Mouse (Mus musculus) midbrain, embryonic 15.5 days (tissue): ENCODE results near the gene Xpnpep2. TPM values are rescaled to one million over a fixed set of nuclear protein-coding genes. Genes with fewer than 3 reads are reported as not detected.

Experiments
- ATAC-seq: fragments of 200-750 bp; cut with Nextera tagmentation; replicated peaks from 2 replicates; pipeline ENCODE4 v1.8.0; 2017; ENCODE audit warnings: moderate TSS enrichment
- H3K27ac ChIP-seq: fragments of 300-500 bp; sonication (generic); 2 replicates; pipeline ENCODE4 v1.5.1; 2015; ENCODE audit warnings: mild to moderate bottlenecking, inconsistent platforms
- H3K27me3 ChIP-seq: fragments of 300-500 bp; sonication (generic); replicated peaks from 2 replicates; pipeline ENCODE4 v1.6.1; 2015; ENCODE audit warnings: inconsistent platforms
- H3K36me3 ChIP-seq: fragments of 300-500 bp; sonication (generic); replicated peaks from 2 replicates; pipeline ENCODE4 v1.6.1; 2015; ENCODE audit warnings: inconsistent platforms
- H3K4me1 ChIP-seq: fragments of 300-500 bp; sonication (generic); 2 replicates; pipeline ENCODE4 v1.6.1; 2015; ENCODE audit warnings: inconsistent platforms
- H3K4me2 ChIP-seq: fragments of 300-500 bp; sonication (generic); 2 replicates; pipeline ENCODE4 v1.6.1; 2015; ENCODE audit warnings: inconsistent platforms, mild to moderate bottlenecking, moderate library complexity
- H3K4me3 ChIP-seq: fragments of 300-500 bp; sonication (generic); 2 replicates; pipeline ENCODE4 v1.5.1; 2015; ENCODE audit warnings: mild to moderate bottlenecking, inconsistent platforms
- H3K9ac ChIP-seq: fragments of 300-500 bp; sonication (generic); 2 replicates; pipeline ENCODE4 v1.6.1; 2015; ENCODE audit warnings: mild to moderate bottlenecking, inconsistent platforms
- H3K9me3 ChIP-seq: fragments of 300-500 bp; sonication (generic); 2 replicates; pipeline ENCODE4 v1.6.1; 2016; ENCODE audit warnings: inconsistent platforms
- WGBS: fragments of 180-500 bp; shearing (Covaris S2); methylation state at CpG from one replicate; pipeline ENCODE4 v1.1.7; 2015; ENCODE audit warnings: mixed read lengths; 5-methylcytosine and 5-hydroxymethylcytosine counted together
- polyA plus RNA-seq: library from polyadenylated mRNA; unstranded; fragments of >200 nt; fragmentation: Nextera tagmentation; extraction: Ambion mirVana; gene quantifications from 2 replicates; pipeline ENCODE4 v1.2.1, GENCODE M21; 2015

Xpnpep2 gene
- polyA plus RNA-seq, 1 experiment from 2014 or later, result 0.65 TPM

- Histone ChIP-seq H3K9me3 (no peaks in the 10 kb centered on the region), H3K4me2 (no peak overlapping the region), H3K4me1 (peaks cover 9% of the 10 kb centered on the region), H3K27ac (no peak overlapping the region), H3K4me3 (no peak overlapping the region), H3K36me3 (no peaks in the 10 kb centered on the region), H3K27me3 (no peaks in the 10 kb centered on the region), H3K9ac (no peak overlapping the region)
- 84% methylated on average over 4 of the region's 4 CpGs for WGBS
- ATAC-seq, result no peak
Measured at GRCm38 (mm10) chrX:48136935-48137334, 28.4 kb downstream of the Xpnpep2 start.

DNA sequence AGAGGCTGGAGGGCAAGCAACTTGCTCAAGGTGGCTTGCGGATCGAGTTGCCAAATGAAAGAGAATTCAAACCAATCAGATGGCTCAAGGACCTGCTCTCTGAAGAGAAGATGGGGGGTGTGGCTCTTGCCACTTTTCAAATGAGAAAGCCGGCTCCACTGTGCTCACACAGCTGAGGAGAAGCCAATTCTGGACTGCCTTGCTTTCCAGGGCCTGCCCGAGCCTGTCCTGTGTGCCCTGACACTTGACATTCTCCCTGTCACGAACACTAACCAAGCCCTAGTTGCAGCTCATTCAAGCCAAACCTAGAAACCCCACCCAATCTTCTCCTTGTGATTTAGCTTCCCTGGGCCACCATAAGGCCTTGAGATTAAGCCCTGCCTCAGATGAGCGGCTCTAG lies 29.5 kb downstream of the Xpnpep2 start:
- ATAC-seq, result no peak
- H3K9ac ChIP-seq, result no peak overlapping the region
- no peaks in the 10 kb centered on the region for H3K9me3 ChIP-seq
- WGBS, result 73% methylated on average over 6 of the region's 6 CpGs
- H3K4me3 ChIP-seq, result no peak overlapping the region
- no peak overlapping the region for H3K27ac ChIP-seq
- peaks cover 9% of the 10 kb centered on the region for H3K4me1 ChIP-seq
- no peak overlapping the region for H3K4me2 ChIP-seq
- no peaks in the 10 kb centered on the region for H3K27me3 ChIP-seq
- H3K36me3 ChIP-seq, result no peaks in the 10 kb centered on the region

- Histone ChIP-seq H3K9me3 (no peaks in the 10 kb centered on the region), H3K4me3 (no peak overlapping the region), H3K36me3 (no peaks in the 10 kb centered on the region), H3K4me2 (no peak overlapping the region), H3K4me1 (peaks cover 9% of the 10 kb centered on the region), H3K9ac (no peak overlapping the region), H3K27ac (peak overlapping the region; percentile 20; the same call in 1 of the 2 replicates), H3K27me3 (no peaks in the 10 kb centered on the region)
- WGBS, result 53% methylated on average over 7 of the region's 7 CpGs
- ATAC-seq, result peak; percentile 55; the same call in 1 of the 2 replicates
Measured at GRCm38 (mm10) chrX:48138539-48139275, 30.2 kb downstream of the Xpnpep2 start.

GRCm38 (mm10) chrX:48139368-48140285 lies 31.1 kb downstream of the Xpnpep2 start:
- Histone ChIP-seq H3K4me3 (no peak overlapping the region), H3K36me3 (no peaks in the 10 kb centered on the region), H3K27me3 (no peaks in the 10 kb centered on the region), H3K9me3 (no peaks in the 10 kb centered on the region), H3K9ac (no peak overlapping the region), H3K4me2 (no peak overlapping the region), H3K4me1 (peaks cover 9% of the 10 kb centered on the region), H3K27ac (peak overlapping the region; percentile 20; the same call in 1 of the 2 replicates)
- 34% methylated on average over 14 of the region's 14 CpGs for WGBS
- no peak for ATAC-seq

DNA sequence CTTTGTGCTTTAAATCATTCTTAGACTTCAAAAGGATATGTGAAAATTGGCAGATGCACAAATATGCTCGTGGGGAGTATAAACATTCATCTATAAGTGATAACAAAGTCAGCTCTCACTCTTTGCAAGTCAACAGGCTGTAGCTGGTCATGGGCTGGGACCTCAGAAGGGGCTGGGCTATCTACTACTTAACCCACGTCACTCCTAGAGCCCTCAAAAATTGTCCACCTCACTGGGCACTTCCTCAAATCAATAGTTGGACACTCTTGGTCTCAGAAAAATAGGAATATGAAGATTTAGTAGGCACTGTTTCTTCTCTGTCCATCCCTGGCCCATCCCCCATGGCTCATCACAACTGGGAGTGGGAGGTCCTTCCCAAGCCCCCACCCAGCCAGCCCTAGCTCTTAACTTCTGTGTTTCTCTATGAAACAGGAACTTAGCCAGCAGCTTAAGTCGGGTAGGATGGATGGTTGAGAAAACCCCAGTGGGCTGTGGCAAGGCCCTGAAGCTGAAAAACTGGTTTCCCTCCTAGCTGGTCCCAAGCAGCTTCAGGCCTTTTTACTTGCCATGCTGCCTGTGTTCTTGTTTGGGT lies 31.9 kb downstream of the Xpnpep2 start:
- Histone ChIP-seq H3K9me3 (no peaks in the 10 kb centered on the region), H3K36me3 (no peaks in the 10 kb centered on the region), H3K27me3 (no peaks in the 10 kb centered on the region), H3K4me3 (no peak overlapping the region), H3K27ac (no peak overlapping the region), H3K9ac (no peak overlapping the region), H3K4me1 (peaks cover 9% of the 10 kb centered on the region), H3K4me2 (no peak overlapping the region)
- ATAC-seq, result no peak
- whole genome bisulfite sequencing, result 60% methylated on average over 3 of the region's 3 CpGs

DNA sequence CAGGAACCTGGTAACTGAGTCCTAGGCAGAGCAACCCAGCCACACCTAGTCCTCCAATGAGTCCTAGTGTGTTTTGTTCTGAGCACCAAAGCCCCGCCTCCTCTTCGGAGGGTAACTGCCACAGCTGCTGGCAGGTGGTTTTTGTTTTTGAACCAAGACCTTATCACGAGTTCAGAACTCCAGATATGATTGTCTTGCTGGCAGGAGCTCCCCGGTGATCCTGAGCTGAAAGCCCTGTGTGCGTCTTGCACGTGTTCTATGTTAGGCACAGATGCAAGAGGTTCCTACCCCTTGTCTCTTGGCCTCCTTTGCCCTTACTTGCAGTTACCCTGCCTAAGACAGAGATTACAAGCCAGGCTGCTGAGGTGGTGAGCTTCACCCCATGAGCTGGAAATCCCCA lies 33.0 kb downstream of the Xpnpep2 start:
- 78% methylated on average over 6 of the region's 6 CpGs for WGBS
- Histone ChIP-seq H3K4me3 (no peak overlapping the region), H3K36me3 (no peaks in the 10 kb centered on the region), H3K4me2 (no peak overlapping the region), H3K27ac (no peak overlapping the region), H3K27me3 (no peaks in the 10 kb centered on the region), H3K9me3 (no peaks in the 10 kb centered on the region), H3K9ac (no peak overlapping the region), H3K4me1 (peaks cover 9% of the 10 kb centered on the region)
- ATAC-seq, result no peak

DNA sequence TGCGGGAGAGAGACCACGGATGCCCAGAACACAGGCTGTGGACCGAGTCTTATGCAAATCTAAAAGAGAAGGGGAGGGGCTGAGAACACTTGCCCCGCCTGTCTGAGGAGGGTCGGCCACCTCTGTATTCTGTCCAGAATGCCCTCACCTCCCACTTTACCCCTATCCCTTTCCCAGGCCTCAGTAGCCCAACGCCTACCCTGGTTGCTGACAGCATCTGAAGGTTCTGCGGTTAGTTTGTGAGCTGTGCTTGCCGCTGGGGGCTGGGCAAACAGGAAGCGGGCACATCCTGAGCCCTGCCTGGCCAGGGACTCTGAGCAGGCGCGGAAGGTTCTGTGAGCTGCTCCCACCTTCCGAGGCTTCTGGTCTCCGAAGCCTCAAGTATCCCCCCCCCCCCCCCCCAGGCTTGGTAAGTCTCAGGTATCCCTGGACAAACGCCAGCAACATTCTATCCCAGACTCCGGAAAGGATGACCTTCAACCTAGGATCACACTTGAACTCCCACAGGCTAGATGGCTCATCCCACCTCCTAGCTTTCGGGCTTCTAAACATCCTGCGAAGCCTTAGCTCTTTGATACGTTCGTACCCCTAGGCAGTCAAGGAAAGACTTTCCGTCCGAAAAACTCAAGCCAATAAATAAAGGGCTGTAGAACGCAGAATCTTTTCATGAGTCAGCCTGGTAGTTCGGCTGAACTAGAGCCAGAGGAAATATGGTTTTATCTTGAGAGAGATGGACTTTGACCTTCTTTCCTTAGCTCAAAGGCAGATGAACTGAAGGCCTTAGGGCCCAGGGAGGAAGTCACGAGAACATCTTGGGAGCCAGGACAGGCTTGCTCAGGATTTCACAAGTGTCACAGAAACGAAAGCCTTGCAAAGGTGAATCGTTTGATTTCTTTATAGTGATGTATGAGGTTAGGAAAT lies 35.1 kb downstream of the Xpnpep2 start:
- H3K9me3 ChIP-seq, result no peaks in the 10 kb centered on the region
- peak overlapping the region; percentile 16; the same call in 1 of the 2 replicates for H3K4me2 ChIP-seq
- H3K27ac ChIP-seq, result no peak overlapping the region
- no peak for ATAC-seq
- H3K36me3 ChIP-seq, result no peaks in the 10 kb centered on the region
- H3K4me1 ChIP-seq, result peaks cover 9% of the 10 kb centered on the region
- WGBS, result 62% methylated on average over 24 of the region's 26 CpGs
- no peaks in the 10 kb centered on the region for H3K27me3 ChIP-seq
- no peak overlapping the region for H3K4me3 ChIP-seq
- H3K9ac ChIP-seq, result no peak overlapping the region

DNA sequence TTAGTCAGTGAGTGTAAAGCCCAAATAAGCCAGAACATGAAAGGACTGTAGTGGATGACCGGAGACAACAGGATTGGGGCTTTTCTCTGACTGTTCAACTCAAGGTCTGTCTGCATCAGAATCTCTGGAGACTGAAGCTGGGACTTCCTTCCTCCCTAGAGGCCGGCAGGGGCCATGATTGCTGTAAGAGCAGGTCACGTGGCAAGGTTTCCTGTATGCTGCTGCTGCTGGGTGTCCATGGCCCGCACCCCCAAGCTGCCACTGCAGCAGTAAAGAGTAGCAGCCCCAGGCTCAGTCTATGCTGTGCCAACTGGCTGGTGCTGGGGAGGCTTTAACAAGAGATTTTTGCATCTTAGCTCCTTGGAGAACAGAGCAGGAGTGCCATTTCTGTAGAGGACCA lies 37.7 kb downstream of the Xpnpep2 start, which contains the start of gene Sash3:
Sash3 (plus strand) TSS at position 175 of the 400 bp plus-strand sequence.
- Histone ChIP-seq H3K27ac (no peak within 1 kb of the TSS), H3K36me3 (no peaks in the 10 kb centered on the region), H3K27me3 (no peaks in the 10 kb centered on the region), H3K4me2 (no peak within 1 kb of the TSS), H3K4me3 (no peak within 1 kb of the TSS), H3K9ac (no peak within 1 kb of the TSS), H3K4me1 (no peaks in the 10 kb centered on the region), H3K9me3 (no peaks in the 10 kb centered on the region)
- 89% methylated on average over 4 of the region's 4 CpGs for WGBS
- ATAC-seq, result no peak

GRCm38 (mm10) chrX:48147226-48147625 lies 38.7 kb downstream of the Xpnpep2 start:
- H3K4me1 ChIP-seq, result no peaks in the 10 kb centered on the region
- H3K27me3 ChIP-seq, result no peaks in the 10 kb centered on the region
- no peak overlapping the region for H3K4me3 ChIP-seq
- WGBS, result 82% methylated on average over 2 of the region's 2 CpGs
- H3K4me2 ChIP-seq, result no peak overlapping the region
- ATAC-seq, result no peak
- H3K9me3 ChIP-seq, result no peaks in the 10 kb centered on the region
- H3K27ac ChIP-seq, result no peak overlapping the region
- H3K36me3 ChIP-seq, result no peaks in the 10 kb centered on the region
- no peak overlapping the region for H3K9ac ChIP-seq

- H3K4me1 ChIP-seq, result no peaks in the 10 kb centered on the region
- H3K4me3 ChIP-seq, result no peak overlapping the region
Measured at GRCm38 (mm10) chrX:48147741-48148186, 39.2 kb downstream of the Xpnpep2 start.

DNA sequence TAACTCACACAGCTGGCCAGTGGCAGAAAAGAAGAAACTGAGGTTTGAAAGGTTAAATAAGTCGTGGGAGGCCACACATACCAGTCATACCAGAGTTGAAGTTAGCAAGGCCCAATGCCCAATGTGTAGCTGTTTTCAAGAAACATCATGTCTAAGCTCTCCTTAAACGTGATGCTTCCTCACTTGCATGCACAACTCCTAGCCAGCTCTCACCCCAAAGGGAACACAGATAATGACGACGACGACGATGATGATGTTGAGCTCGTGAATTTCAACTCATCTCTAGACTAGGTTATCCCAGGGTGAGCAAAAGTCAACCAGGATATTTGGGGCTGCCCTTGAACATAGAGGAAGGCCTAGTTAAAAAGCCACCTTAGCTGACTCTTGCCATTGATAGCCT lies 43.6 kb downstream of the Xpnpep2 start:
- Histone ChIP-seq H3K27ac (no peak overlapping the region), H3K4me1 (no peaks in the 10 kb centered on the region), H3K27me3 (no peaks in the 10 kb centered on the region), H3K9me3 (no peaks in the 10 kb centered on the region), H3K4me3 (no peak overlapping the region), H3K4me2 (no peak overlapping the region), H3K36me3 (no peaks in the 10 kb centered on the region), H3K9ac (no peak overlapping the region)
- WGBS, result 80% methylated on average over 7 of the region's 7 CpGs
- no peak for ATAC-seq

More at GRCm38 (mm10) chrX:48147741-48148186, 39.2 kb downstream of the Xpnpep2 start:
- no peak overlapping the region for H3K9ac ChIP-seq
- H3K27ac ChIP-seq, result no peak overlapping the region
- WGBS, result 84% methylated on average over 7 of the region's 7 CpGs
- H3K9me3 ChIP-seq, result no peaks in the 10 kb centered on the region
- no peaks in the 10 kb centered on the region for H3K36me3 ChIP-seq
- no peak for ATAC-seq
- no peaks in the 10 kb centered on the region for H3K27me3 ChIP-seq
- H3K4me2 ChIP-seq, result no peak overlapping the region
